In the genomic region with DNA sequence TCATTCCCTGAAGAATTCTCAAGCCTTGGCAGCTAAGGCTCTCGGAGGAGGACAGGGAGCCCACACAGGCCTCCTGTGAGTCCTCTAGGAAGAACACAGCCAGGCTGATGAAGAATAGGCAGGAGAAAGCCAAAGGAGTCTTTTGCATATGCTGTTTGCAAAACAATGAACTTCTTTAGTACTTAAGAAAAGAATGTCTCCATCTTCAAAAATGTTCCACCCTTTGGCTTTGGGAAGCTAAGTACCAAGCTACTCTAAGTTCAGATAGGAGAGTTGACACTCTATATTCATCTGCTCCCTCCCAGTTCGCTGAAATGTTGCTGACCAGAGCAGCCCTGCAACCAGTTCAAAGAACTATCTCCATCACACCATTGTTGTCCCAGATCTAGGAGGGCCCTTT, we compare ENCODE assay signal across 24 mouse cellular contexts.
DNase-seq lines count a peak whose midpoint lies in the region; ATAC-seq and TF ChIP-seq lines count a peak whose summit lies in the region.
"Had no signal": no experiment of that assay in that cellular context is flagged by ENCODE, and none has a peak within 500 bp of the region (broad histone marks: within the 10 kb centered on the region; RNA-seq: fewer than 3 reads in every experiment).

No protein-coding gene starts in this region.

- DNase-seq in embryo, embryonic 11 days, result peak; percentile 37
- no peak for DNase-seq in embryo, embryonic 10.5 days (ENCODE audit: low spot score)
- no peak for DNase-seq in heart, adult 18-20 months
- no peak for DNase-seq in kidney, adult 2 months
- no peak for DNase-seq in right cerebral cortex, adult 2 months (ENCODE audit: low spot score in 2 of 2)
- DNase-seq: adrenal gland, adult 2 months; cerebellum, adult 11 months; cerebellum, adult 9-11 months; gastrocnemius, postnatal 36 days; heart, postnatal 36 days; kidney, adult 11 months; kidney, postnatal 25 days; lung, embryonic 14.5 days; thymus, adult 18-20 months; thymus, postnatal 36 days had no signal

- no peak overlapping the region for H3K4me3 ChIP-seq in heart, embryonic 12.5 days
- H3K4me3 ChIP-seq in kidney, embryonic 15.5 days (replicated peaks), result no peak overlapping the region
- no peak overlapping the region for H3K4me3 ChIP-seq in kidney, adult 2 months (ENCODE audit: insufficient read depth, low read depth, low read length)
- no peak overlapping the region for H3K4me3 ChIP-seq in embryonic facial prominence, embryonic 12.5 days
- H3K4me3 ChIP-seq: embryonic facial prominence, embryonic 13.5 days; erythroblast, embryonic 14.5 days; limb, embryonic 15.5 days; midbrain, embryonic 13.5 days; neural tube, embryonic 13.5 days had no signal

- no peaks in the 10 kb centered on the region for H3K27me3 ChIP-seq in heart, embryonic 12.5 days (replicated peaks)
- H3K27me3 ChIP-seq in kidney, embryonic 15.5 days, result no peaks in the 10 kb centered on the region
- no peaks in the 10 kb centered on the region; the same call in 1 of the 2 replicates for H3K27me3 ChIP-seq in kidney, adult 2 months (replicated peaks; ENCODE audit: control insufficient read depth, insufficient read depth, low read length)
- 0 out of 2 replicates have a peak, but pooled peaks cover 2% of the 10 kb centered on the region for H3K27me3 ChIP-seq in embryonic facial prominence, embryonic 12.5 days
- H3K27me3 ChIP-seq: midbrain, embryonic 13.5 days; neural tube, embryonic 13.5 days had no signal

- peaks cover 40% of the 10 kb centered on the region for H3K4me1 ChIP-seq in heart, embryonic 12.5 days (replicated peaks)
- H3K4me1 ChIP-seq in kidney, embryonic 15.5 days, result peaks cover 46% of the 10 kb centered on the region
- no peaks in the 10 kb centered on the region for H3K4me1 ChIP-seq in kidney, adult 2 months (ENCODE audit: control insufficient read depth, insufficient read depth, low read length)
- H3K4me1 ChIP-seq in embryonic facial prominence, embryonic 12.5 days, result peaks cover 28% of the 10 kb centered on the region
- H3K4me1 ChIP-seq: midbrain, embryonic 13.5 days had no signal

- no peak for TF ChIP-seq POLR2A in kidney, adult 2 months (IDR thresholded peaks at IDR 0.05; ENCODE audit: low read depth, low read length)

- ATAC-seq in heart, embryonic 12.5 days (ENCODE audit: insufficient number of reproducible peaks, low FRiP score), result no peak
- ATAC-seq in kidney, embryonic 15.5 days (replicated peaks; ENCODE audit: low FRiP score), result no peak
- no peak for ATAC-seq in embryonic facial prominence, embryonic 12.5 days (ENCODE audit: insufficient number of reproducible peaks, insufficient read depth, low FRiP score, low TSS enrichment)
- ATAC-seq: midbrain, embryonic 13.5 days had no signal

- WGBS in heart, embryonic 12.5 days, result 47% methylated on average over 2 of the region's 2 CpGs
- WGBS in kidney, embryonic 15.5 days, result 34% methylated on average over 2 of the region's 2 CpGs
- WGBS in kidney, adult 2 months, result 67% methylated on average over 2 of the region's 2 CpGs
- WGBS in embryonic facial prominence, embryonic 12.5 days, result 44% methylated on average over 2 of the region's 2 CpGs

- no peak overlapping the region for H3K9ac ChIP-seq in heart, embryonic 12.5 days
- H3K9ac ChIP-seq in kidney, embryonic 15.5 days, result no peak overlapping the region
- H3K9ac ChIP-seq in embryonic facial prominence, embryonic 12.5 days, result no peak overlapping the region
- H3K9ac ChIP-seq: embryonic facial prominence, embryonic 13.5 days; limb, embryonic 15.5 days; liver, embryonic 14.5 days; lung, embryonic 14.5 days; midbrain, embryonic 13.5 days; neural tube, embryonic 13.5 days had no signal

- no peak for TF ChIP-seq CTCF in kidney, adult 2 months (conservative IDR thresholded peaks at IDR 0.05; ENCODE audit: insufficient read depth, insufficient read length, low read depth, low read length)

- peaks cover 24% of the 10 kb centered on the region for H3K36me3 ChIP-seq in heart, embryonic 12.5 days
- peaks cover 29% of the 10 kb centered on the region for H3K36me3 ChIP-seq in kidney, embryonic 15.5 days
- no peaks in the 10 kb centered on the region for H3K36me3 ChIP-seq in kidney, adult 2 months (ENCODE audit: control insufficient read depth, insufficient read depth, low read length)
- H3K36me3 ChIP-seq in embryonic facial prominence, embryonic 12.5 days, result peaks cover 11% of the 10 kb centered on the region; the same call in 1 of the 2 replicates
- H3K36me3 ChIP-seq: limb, embryonic 15.5 days had no signal

- H3K4me2 ChIP-seq in heart, embryonic 12.5 days, result no peak overlapping the region
- H3K4me2 ChIP-seq in kidney, embryonic 15.5 days, result no peak overlapping the region
- no peak overlapping the region for H3K4me2 ChIP-seq in embryonic facial prominence, embryonic 12.5 days (replicated peaks)
- H3K4me2 ChIP-seq: embryonic facial prominence, embryonic 13.5 days; limb, embryonic 15.5 days; lung, embryonic 14.5 days; midbrain, embryonic 13.5 days; neural tube, embryonic 13.5 days had no signal

- no peaks in the 10 kb centered on the region for H3K9me3 ChIP-seq in heart, embryonic 12.5 days (replicated peaks)
- no peaks in the 10 kb centered on the region for H3K9me3 ChIP-seq in kidney, embryonic 15.5 days (replicated peaks)
- H3K9me3 ChIP-seq in embryonic facial prominence, embryonic 12.5 days, result no peaks in the 10 kb centered on the region
- H3K9me3 ChIP-seq: embryonic facial prominence, embryonic 13.5 days; limb, embryonic 15.5 days; midbrain, embryonic 13.5 days; neural tube, embryonic 13.5 days had no signal

- peak overlapping the region; percentile 40; the same call in 1 of the 2 replicates for H3K27ac ChIP-seq in heart, embryonic 12.5 days (ENCODE audit: poor library complexity, severe bottlenecking)
- peak overlapping the region; percentile 55 for H3K27ac ChIP-seq in kidney, embryonic 15.5 days
- H3K27ac ChIP-seq in kidney, adult 2 months (ENCODE audit: insufficient read depth, low read depth, low read length), result no peak overlapping the region
- 0 out of 2 replicates have a peak overlapping the region, but pooled peaks have one; percentile 47 for H3K27ac ChIP-seq in embryonic facial prominence, embryonic 12.5 days
- H3K27ac ChIP-seq: embryonic facial prominence, embryonic 13.5 days; limb, embryonic 15.5 days; liver, embryonic 14.5 days; midbrain, embryonic 13.5 days; neural tube, embryonic 13.5 days had no signal
